Mouse (Mus musculus): ENCODE results near the gene Gm9821.

Gm9821 gene

DNA sequence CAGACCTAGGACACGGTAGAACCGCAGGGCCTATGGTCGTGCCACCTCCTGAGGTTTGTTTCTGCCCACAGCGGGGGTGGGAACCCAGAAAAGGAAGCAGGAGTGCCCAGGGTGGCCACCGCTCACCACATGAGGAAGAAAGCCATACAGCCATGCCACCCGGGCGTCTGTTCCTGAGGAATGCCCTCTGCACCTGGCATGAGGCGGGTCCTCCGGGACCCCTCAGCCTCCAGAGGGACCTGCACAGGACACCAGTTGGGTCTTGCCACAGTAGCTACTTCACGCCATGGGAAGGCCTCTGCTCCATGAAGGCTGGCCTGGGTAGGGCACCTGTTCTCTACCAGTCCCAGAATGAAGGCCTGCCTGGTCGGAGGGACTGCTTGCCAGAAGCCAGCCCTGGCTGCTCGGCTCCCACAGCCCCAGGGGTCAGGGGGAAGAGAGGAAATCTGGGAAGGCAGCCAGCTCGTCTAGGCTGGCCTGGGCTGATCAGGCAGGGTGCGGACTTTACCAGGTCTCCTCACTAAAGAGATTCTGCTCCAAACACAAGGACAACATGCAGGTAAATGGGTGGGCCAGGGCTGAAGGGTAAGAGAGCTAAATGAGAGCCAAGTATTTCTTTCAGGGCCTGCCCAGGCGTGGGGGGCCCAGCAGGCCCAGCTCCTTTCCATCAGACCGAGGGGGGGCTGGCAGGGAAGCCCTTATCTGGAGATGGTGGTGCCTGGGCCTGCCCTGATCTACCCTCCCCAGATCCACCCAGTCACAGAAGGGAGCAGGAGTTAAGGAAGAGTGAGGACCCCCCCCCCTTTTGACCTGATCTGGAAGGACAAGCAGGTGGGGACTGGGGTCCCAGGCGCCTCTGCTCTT is 4.1 kb downstream of the Gm9821 start:
- peak; percentile 89 for DNase-seq

GRCm38 (mm10) chr2:91950275-91951085 is 5.0 kb downstream of the Gm9821 start:
- peak; percentile 67 for DNase-seq

- peak; percentile 89 for DNase-seq
These were observed 8.3 kb downstream of the Gm9821 start for GRCm38 (mm10) chr2:91953825-91954224.

GRCm38 (mm10) chr2:91955121-91955591 is 9.7 kb downstream of the Gm9821 start:
- DNase-seq, result no peak

- no peak for DNase-seq
These were observed 10.4 kb downstream of the Gm9821 start for GRCm38 (mm10) chr2:91955875-91956274.

DNA sequence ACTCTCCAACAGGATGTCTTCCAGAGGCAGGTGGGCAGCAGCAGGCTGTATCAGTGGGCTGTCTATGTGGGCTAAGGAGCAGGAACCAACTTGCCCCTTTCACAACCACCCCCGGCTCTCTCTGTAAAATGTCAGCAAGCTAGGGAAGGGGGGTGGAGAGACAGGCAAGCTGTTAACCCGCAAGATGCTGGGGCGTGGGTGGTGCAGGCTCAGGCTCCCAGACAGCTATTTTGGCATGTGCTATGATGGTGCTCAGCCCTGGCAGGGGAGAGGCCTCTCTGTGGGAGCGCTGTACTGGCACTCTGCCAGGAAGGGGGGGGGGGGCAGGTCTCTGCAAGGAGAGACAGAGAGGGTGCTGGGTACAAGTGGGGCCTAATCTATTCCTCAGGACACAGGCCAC is 11.6 kb downstream of the Gm9821 start:
- DNase-seq, result no peak

DNA sequence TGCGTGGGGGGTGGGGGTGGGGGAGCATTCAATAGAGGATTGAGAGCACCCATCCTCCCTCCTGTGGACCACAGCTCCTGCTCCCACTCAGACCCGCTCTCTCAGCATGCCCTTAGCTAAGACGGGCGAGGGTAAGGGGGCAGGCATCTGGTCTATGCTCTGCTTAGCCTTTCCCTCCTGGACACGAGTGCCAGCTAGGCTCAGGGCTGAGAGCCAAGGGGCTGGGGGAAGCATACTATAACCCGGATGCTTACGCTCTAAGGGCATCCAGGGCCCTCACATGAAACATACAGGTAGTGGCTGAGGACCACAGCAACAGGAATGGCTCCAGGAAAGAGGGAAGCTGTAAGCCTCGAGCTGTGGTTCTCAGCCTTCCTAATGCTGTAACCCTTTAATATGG is 12.5 kb downstream of the Gm9821 start:
- no peak for DNase-seq

DNA sequence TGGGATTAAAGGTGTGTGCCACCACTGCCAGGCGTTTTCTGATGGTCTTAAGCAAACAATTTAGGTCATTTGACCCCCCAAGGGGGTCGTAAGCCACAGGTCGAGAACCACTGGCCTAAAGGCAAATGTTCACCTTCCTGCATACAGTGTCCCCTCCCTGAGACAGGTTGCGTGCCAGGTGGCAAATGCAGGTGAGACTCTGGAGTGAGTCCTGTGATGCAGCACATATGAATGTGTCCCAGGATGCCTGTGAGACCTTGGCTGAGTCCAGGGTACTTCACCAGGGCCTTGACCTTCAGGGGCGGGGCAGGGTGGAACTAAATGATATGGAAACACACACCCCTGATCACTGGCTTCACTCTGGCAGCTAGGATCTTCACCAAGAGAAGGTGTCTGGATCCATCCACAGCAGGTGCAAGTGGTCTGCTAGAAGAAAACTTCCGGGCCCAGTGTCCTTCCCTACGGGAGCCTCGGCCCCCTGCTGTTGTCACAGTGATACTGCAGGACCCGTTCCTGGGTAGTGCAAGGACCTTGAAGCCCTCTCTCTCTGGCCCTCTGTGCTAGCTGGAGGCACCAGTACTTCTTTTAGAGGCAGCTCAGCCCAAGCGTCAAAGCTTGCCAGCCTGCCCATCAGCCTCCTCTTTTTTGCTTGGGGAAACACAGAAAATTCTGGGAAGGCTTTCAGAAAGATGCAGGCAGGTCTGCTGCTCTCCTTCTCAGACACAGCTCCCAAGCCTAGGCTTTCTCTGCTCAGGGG is 13.4 kb downstream of the Gm9821 start:
- DNase-seq, result peak; percentile 73

DNA sequence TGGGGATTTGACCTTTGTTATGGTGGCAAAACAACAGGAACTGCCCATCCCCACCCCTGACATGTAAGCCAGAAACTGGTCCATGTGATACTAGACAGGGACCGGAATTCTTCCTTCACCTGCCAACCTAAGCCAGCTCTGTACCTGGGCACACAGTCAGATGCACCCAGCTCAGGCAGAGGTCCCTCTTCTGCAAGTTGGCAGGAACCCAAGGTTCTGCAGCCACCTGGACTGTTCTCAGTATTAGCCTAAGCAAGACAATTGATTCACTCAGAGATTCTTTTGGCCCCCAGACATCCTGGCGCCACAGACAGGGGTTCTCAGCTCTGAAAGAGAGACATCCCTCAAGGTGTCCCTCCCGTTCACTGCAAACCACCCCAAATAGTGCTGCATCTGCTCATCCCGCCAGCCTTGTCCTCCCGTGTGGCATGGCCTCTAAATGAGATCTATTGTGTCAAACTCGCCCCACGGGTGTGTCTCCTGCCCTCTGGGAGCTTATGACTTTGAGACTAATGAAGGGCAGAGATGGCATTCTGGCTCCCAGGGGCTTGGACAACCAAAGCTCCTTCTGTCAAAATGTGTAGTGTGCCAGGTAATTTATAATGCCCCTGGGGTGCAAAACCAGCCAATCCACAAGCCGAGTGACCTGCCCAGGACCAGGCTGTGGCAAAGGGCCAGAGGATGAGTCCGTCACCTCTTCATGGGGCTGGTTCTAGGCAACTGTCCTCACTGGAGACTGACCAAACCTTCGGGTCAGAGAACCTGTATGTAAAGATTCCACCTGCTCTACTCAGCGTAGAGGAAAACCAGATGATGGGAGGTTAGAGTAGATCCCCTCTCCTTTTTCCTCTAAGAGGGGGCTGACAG is 14.3 kb downstream of the Gm9821 start:
- DNase-seq, result no peak

DNA sequence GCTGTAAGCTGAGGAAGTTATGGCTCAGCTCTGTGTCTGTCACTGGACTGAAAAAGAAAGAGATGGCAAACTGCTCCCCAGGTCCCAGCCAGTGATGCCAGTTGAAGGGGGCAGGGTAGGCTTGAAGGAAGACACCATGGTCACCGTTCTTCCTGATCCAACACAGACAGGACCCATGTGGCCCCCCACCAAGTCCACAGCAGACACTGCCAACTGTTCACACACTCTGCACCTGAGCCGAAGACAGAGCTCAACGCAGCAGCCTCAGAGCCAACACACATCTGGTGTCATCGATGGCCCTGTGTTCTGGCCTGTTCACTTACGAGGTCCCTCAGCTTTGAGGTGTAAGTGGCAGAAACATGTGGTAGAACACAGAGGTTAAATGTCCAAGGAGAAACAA is 15.0 kb downstream of the Gm9821 start:
- no peak for DNase-seq

GRCm38 (mm10) chr2:91961901-91962761 is 16.6 kb downstream of the Gm9821 start:
- DNase-seq, result no peak

- no peak for DNase-seq
These were observed 17.4 kb downstream of the Gm9821 start for GRCm38 (mm10) chr2:91962864-91963401.

DNA sequence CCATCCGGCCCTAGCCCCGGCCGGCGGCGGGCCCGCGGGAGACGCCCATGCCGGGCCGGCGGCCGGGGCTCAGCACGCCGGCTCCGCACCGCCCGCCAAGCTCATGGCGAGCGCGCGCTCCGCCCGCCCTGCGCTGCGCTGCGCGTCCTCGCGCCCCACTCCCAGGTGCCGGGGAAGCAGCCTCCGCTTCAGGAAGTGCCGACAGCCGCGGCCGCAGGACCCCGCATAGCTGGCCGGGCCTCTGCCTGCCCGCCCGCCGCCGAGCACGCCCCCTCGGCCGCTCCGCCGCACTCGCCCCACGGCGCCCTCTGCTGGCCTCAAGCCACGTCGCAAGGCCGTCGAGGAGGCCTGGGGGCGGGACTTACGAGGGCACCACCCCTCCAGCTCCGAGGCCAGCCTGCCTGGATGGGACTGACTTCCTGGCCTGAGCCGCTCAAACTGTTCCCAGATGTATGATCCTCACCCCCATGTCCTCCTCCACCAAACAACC is 18.0 kb downstream of the Gm9821 start:
- peak; percentile 98 for DNase-seq

- no peak for DNase-seq
These were observed 19.2 kb downstream of the Gm9821 start for GRCm38 (mm10) chr2:91964610-91965204.

GRCm38 (mm10) chr2:91965417-91965816 is 19.9 kb downstream of the Gm9821 start:
- peak; percentile 88 for DNase-seq

DNA sequence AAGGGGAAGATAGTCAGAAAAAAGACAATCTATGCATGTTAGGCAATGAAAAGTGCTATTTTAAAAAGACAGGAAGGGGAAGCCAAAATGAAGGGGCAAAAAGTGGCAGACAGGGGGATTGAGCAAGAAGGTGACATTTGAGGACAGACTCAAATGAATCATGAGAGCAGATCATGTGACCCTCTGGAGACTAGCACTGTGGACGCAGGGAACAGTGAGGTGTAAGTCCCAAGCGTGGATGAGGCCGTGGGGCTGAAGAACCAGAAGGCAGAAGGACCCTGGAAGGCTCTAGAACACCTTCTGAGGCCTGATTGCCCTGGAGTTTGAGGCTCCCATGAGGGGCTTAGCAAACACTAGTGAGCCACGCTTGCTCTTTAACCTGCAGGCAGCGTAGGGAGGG is 20.9 kb downstream of the Gm9821 start:
- DNase-seq, result no peak

- peak; percentile 71 for DNase-seq
These were observed 22.5 kb downstream of the Gm9821 start for GRCm38 (mm10) chr2:91967962-91968361.

- peak; percentile 65 for DNase-seq
These were observed 26.0 kb downstream of the Gm9821 start for GRCm38 (mm10) chr2:91971231-91972097.

DNA sequence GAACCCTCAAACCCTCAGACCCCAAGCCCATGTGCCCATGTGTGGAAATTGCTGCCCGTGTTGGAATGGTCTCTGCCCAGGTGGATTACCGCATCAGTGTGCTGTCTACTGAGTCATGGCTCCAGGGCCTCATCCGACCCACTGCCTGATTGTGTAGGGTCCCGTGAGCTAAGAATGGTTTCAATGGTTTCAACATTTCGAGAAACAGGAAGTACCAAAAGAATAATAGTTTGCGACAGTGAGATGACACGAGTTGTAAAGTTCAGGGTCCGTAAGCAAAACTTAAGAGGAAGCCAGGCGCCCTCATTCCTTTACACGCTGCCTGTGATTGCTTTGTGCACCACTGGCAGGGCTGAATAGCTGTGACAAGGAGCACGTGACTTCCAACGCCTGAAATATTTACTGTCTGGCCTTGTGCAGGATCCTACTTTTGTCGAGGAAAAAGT is 26.6 kb downstream of the Gm9821 start:
- DNase-seq, result no peak

All from kidney, postnatal 14 days (tissue).